Mouse (Mus musculus): ENCODE measurements at regions not wholly inside any gene's neighbourhood (a gene's known extent, or its start where the extent isn't known, plus 50 kb on each side); places are given as distances from the start of the nearest gene placed in this dataset.
"Not testable (repeated sequence)": the region's sequence is repeated elsewhere in the genome, so short reads cannot be mapped to it uniquely, and the experiment has no call there.

DNA sequence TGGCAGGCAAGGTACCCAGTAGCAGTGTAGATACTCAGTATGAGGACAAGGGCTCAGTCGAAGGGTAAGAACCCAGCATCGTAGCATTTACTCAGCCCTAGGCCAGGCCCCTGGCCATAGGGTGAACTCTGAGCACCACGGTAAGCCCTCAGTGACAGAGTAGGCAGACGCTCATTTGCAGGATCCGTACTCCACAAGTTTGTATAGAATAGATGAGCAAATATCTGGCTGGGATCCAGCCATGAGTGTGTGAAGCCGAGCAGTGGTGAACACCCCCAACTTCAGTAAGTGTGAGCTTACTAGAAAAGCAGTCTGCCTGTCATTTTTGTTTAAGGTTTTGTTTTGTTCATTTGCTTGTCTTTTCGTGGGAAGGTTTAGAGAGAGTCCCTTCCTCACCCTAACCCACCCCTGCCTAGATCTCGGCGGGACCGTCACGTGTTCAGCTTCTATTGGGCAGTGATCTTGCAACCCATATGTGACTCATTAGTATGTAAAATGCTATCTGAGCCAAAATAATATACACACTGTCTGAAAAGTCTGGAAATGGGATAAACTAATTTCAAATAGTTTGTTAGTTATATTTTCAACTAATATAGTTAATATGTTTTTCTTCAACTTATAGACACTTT lies 76.3 kb downstream of the Gm5447 start:
- no peak for DNase-seq

DNA sequence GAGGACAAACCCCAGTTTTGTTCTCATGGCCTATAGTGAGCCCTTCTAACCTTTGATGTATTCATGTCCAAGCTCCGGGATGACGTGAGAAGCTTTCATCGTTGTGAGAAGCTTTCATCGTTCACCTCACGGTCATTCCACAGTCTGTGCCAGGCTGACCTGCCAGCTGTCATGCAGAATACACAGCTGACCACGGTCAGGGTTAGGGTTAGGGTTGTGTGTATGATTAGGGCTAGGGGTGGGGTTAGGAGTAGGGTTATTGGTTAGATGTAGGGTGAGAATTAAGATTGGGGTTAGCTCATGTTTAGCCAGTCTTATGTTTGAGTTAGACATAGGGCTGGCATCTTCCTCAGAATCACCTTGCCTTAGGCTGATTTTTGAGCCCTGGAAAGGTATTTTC lies 77.6 kb downstream of the Gm5447 start:
- DNase-seq: not testable (repeated sequence)

DNA sequence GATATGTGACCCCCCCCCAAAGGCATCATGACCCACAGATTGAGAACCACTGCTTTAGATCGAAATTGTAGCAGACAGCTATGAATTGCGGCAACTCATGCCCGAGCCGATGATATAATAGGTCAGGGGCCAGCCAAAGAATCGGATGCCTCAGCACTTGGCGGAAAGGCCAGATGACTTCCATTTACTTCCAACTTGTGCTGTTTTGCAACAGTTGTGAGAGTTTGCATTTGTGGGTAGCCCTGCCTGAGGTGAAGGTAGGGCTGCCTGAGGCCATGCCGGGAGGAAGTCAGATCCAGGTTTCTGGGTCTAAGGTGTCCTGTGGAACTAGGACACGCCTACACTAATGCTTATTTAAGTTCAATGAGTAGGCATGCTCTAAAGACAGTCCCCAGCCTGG lies 80.4 kb downstream of the Gm5447 start:
- no peak for DNase-seq

DNA sequence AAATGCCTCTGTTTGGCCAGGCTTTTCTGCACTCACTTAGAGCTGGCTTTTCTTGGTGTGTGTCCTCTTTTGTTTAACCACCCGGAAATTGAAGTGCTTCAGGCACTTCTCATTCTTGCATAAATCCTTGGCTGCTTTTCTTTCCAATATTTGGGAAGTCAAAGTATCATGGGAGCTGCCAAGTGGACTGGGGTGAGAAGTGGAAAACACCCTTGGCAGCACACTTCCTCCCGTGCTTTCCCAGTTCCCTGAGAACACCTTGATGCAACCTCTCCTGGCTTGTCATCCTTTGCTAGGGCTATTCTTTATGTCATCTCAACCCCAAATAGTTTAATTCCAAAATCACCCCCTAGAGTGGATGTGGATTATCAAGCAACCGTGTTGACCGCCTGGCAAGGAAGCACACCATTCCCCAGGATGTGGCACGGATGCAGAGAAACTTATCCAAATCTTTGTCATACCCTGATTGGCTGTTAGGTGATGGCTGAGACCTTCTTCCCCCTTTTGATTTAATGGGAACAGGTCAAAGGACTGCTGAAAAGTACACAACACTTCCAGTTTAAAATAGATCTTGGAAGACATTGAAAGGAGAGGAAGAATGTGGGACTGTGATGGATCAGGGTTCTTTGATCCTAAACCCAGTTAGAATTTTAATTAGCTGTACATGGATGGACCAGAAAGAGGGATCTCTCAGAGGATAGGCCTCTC lies 81.5 kb downstream of the Gm5447 start:
- no peak for DNase-seq

DNA sequence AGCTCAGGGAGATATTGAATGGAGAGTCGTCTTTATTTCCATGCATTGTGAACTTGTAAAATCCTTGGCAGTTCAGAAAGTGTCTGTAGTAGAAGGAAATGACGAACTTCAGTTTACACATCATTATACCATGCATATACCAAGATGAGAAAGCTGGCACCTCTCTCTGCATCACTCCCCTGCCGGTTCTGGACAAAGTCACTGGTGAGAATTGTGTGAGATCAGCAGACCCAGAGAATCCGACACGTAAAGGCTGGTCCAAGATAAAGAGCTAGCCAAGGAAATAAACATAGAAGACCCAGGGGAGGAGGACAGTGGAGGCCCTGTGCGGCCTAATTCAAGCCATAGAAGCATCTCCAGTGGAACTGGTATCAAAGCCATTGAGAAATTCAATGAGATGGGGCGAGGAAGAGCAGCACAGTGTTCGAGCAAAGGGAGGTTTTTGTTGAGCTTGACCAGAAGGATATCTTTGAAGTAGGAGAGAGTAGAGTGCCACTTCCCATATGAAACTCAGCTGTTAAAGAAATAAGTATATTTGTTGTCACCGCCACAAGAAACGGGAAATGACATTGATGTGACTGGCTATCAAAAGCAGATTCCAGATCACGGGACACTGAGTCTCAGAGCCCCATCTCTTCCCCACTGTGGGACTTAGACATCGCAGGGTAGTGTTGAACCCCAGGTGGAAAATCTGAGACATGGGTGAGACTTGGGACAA lies 82.3 kb downstream of the Gm5447 start:
- no peak for DNase-seq

DNA sequence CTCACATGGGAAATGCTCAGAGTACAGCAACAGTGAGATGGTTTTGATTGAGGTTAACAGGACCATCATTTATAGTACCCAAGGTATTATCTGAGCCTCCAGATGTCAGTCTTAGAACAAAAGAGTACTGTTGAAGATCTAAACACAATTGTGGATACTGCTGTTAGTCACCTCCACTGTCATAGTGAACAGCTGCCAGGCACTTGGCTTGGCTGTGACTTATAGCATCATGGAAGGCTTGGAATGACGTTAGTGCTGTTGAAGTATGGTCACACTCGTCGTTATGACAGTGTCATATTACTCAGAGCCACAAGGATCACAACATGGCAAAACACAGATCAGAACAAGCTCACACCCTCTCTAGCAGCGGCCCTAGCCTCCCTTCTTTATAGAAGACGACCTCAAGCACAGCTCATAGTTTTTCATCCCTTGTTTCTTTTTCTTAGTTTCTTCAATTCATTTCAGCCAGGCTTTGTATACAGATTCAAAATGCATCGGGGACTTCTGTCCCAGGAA lies 87.0 kb downstream of the Gm5447 start:
- DNase-seq: no peak

DNA sequence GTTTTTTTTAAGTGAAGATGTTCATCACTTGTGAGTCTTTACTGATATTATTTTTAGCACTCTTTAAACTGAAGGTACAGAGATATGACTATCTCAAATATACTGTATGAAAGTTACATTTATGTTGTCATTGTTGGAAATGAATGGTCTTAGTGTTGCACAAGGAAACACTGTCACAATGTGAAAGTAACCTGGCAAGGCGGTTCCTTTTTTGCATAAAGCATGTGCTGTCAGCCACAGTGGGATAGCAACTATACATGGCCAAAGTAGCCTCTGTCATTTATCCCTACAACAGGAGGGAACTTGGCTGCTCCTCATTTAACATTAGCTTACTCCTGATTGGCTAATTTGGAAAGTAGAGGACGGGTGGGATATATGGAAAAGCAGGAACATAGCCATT lies 94.3 kb downstream of the Gm5447 start:
- DNase-seq: no peak

DNA sequence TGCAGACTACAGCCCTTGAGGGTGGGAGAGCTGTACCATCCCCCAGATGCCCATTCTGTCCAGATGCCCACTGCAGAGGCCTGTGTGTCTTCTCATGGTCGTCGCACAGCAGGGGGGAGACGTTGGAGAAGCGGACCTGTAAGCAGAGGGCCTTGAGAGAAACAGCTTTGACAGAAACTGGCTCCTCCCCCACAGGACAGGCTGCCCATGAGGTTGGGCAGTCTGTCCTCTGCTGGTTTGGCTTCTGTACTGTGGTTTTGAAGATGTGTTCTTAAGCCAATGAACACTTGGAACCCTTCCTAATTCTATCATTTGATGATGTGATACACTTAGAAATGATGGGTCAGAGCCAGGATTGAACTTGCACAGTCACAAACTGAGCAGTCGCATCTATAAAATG lies 102.5 kb downstream of the Gm5447 start:
- no peak for DNase-seq

DNA sequence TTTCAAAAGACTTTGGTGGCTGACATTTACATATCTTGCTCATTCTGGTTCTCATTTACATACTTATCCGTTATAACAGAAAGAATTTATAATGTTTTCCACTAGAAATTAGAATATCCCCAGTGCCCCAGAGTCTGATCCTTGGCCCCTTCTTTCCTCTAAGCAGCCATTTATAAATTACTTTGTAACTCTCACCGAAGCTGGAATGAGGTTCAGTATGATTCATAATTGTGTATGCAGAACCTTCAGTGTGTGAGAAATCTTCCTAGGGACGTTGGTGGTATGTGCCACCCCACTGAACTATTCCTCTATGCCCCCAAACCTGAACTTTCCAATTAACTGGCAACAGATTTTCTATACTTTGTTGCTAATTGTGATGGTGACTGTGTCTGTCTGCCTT lies 104.7 kb downstream of the Gm5447 start:
- no peak for DNase-seq

DNA sequence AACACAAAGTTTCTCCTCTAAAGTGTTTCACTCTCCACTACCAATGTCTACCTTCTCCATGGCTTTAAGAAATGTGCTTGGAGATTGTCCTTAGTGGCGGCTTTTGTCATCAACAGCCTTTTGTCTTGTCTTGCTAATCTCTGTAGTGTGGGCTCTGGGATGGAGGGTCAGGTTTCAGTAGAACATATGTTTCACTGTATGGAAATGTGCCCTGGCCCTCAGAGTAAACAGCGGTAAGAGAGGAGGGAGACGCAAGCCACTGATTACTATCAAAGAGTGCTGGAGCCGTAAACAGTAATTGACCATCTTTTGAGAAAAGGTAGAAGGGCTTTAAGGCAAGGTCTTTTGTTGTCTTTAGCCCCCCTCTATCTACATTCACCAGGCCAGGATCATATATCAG lies 106.2 kb downstream of the Gm5447 start:
- no peak for DNase-seq

DNA sequence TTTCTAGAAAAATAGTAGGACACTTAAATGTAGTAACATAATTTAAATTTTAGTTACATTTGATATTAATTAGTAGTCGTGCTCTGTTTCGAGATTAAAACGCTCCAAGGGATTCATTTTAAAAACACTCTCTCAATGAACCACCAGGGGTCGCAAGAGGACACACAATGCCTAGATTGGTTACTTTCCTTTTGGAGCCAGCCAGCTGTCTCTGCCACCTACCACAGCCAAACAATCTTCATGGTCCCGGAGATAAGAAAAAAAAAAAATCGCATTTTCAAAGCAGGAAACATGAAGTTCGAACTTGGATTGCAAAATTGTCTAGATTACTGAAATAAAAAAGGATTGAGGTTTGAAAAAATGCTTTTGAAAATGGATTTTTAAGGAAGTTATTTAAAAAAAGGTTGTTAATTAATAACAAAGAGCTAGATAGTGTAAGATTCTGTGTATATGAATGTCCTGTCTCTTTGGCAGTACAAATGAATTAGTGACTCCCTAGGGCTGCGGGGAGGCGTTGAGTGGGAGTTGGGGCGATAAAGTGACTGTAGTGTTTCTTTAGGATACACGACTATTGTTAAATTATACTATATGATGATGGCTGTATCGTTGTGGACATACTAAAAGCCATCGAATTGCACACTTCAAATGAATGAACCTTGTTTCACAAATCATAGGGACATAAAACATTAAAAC lies 108.6 kb downstream of the Gm5447 start:
- peak; percentile 62 for DNase-seq

DNA sequence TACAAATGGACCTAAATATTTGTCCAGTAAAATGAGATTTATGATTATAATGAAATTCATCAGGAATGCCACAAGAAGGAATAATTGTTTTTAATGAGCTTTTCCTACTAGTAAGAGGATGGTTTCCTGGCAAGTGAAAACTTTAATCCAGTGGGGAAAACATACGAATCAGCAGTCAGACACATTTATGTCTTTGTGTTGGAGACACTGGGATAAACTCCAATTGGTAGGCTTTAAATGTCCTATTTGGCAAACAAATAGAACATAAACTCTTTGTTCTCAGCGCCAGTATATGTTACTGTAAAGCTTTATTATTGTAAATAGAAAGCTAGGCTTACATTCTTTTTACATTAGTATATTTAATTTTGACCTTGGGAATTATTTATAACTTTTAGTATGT lies 127.0 kb downstream of the Gm5447 start:
- no peak for DNase-seq

DNA sequence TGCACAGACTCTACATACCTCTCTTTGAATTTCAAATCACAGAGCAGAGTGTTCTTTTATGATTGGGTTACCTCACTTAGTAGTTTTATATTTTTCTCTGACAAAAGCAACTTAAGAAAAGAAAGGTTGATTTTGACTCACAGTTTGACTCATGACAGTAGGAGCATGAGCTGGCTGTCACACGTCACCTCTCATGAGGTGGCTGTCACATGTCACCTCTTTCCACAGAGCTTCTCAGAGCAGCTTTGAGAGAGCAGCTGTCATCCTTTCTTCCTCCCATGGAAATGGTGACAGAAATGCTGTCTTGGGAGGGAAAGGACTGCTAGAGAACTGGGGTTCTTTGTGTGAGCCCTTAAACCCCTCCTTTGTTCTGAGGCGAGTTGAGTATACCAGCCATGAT lies 133.4 kb downstream of the Gm5447 start:
- DNase-seq: no peak

DNA sequence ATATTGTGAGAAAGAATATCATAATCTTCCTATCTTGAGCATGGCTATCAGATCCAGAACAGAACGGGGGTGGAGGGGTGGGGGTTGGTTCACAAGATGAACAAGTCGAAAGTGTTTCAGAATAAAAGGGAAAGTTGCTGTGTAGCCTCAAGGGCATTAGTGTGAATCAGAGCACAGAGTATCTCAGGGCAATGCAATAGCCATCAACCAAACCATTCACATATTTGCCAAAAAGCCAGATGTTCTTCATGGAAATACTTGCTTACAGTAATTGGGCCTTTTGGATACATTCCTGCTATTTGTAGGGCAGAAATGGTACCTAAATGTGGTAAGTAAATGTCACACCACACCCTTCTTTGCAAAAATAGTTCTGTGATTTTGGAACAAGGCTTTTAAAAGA lies 135.2 kb downstream of the Gm5447 start:
- no peak for DNase-seq

DNA sequence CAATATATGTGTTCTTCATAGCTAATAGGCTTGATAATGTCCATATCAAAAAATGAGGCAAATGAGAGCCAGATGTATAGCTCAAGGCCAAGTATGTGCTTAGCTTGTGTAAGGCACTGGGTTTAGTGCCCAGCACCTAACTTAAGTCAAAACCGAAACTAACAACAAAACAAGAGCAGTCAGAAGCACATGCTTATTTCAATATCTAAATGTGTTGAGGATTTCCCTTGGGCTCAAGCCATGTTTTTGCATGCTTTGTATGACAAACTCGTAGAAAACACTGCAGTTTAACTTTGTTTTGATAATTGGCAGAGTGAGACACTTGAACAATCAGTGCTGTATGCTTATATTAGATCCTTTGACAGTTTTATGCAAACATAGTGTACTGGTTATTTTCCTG lies 148.7 kb downstream of the Gm5447 start:
- no peak for DNase-seq

DNA sequence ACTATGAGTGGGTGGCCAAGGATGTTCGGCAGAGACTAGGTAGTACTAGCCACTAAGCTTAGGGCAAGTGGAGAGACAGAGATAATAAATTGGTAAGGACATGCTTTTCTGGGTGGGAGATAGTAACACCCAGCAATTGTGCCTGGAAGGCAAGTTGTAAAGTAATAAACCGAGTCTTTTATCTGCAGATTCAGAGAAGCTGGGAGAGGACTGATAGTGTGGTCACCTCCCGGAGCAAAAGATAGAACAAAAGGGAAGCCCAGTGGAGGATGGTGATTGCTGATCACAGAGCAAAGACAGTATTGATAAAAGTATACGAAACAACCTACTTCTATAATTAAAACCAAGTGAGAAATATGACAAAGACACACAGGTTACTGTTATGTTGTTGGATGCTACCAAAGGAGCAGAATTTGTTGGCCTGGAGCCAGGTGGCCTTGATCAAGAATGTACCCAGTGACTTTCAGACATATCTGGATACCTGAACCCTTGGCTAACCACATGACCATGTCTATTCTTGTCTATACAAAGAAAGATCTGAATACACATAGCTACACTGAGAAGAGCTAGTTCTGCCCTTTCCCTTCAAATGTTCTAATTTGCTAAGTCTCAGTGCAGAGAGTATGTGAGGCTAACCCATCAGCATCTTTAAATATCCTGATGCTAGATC lies 150.7 kb downstream of the Gm5447 start:
- DNase-seq: no peak

DNA sequence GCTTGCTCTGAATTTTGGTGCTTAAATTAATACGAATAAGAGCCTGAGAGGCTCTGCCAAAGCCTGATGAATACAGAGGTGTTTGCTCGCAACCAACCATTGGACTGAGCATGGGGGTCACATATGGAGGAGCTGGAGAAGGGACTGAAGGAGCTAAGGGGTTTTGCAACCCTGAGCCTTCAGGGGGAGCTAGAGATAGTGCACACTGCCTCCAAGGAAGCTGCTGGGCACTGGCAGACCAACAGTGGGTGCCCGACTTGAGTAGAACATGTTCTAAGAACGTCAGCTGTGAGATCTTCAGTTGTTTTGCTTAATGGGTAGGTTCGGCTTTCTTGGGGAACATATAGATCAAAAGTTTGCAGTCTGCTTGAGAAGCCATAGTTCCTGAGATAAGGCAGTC lies 158.5 kb downstream of the Gm5447 start:
- DNase-seq: no peak

DNA sequence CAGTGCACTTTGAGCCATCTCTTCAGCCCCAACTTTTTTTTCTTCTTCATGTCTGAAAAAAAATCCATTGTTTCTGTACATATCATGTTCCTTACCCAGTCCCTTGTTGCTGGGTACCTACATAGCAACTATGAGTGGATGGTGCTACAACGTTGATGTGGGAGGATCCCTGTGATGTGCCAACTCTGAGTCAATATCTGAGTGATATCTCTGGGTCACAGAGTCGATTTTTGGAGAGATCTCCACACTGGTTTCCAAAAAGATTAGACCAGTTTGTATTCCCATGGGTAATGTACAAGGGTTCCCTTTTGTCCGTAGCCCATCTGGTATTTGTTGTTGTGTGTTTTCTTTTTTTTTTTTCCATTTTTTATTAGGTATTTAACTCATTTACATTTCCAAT lies 165.7 kb downstream of the Gm5447 start:
- DNase-seq: no peak

DNA sequence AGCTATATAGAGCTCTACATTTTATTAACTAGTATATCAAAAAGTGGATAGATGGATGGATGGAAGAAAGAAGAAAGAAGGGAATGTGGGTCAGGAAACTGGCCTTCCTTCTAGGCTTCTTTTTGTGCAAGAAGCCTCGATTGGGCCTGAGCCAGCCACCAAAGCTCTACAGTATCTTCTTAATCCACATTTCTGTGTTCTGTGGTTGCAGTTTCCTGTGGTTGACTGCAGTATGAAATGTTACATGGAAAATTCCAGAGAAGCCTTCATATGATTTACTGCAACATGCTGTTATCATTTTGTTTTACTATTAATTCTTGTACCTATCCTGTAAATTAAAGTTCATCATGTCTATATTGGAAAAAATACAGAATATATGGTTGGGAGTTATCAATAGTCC lies 173.3 kb downstream of the Gm5447 start:
- no peak for DNase-seq

DNA sequence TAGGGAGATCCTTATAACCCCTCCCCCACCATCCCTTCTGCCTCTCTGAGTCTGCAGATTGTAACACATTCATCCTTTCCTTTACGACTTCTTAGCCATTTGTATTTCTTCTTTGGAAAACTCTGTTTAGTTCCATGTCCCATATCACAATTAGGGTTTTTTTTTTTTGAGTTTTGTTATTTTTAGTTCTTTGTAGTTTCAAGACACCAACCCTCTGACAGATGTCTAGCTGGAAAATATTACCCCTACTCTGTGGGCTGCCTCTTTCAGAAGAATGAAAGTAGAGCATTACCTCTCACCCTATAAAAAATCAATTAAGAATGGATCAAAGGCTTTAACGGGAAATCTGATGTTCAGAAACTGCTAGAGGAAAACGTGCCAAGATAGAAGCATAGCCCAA lies 180.1 kb downstream of the Gm5447 start:
- DNase-seq: no peak

DNA sequence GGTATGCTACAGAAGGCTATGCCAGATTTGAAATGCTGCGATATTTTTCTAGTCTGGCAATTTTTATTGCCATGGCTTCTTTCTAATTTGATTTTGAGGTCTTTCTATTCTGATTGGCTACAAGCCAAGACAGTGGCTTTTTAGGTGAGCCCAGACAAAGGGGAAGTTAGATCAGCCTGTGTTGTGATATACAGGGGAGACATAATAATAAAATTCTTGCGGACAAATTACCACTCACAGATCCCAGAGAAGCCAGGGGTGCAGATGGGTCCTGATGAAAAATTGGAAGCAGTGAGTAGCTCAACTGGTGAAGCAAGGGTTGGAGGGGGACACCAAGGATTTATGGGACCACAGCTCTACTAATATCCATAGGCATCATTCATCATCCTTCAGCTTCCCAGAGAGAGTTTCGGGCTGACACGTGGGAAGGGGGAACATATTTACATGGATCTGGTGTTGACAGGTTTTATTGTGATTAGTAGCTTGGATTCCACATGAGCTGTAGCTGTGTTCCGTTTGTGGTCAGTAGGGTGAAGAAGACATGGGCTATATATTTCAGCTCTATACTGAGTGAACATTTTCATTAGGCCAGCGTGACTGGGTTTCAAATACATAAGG lies 190.0 kb downstream of the Gm5447 start:
- no peak for DNase-seq

DNA sequence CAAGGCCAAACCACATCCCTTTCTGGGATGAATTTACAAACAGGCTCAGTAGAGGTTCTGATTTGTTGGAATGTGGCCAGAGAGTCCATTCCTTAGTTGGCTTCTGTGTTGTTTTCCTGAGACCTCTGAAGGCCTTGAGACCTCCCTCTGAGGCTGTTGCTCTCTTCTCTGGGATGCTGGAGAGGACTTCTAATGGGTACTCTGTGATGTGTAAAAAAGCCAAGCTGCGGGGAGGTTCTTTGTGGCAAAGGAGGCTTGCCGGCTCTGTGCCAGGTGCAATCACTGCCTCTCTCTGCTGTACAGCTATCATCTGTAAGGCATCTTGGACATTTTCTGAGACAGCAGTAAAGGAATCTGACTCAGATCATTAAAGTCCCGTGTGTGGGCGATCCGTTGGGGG lies 192.3 kb downstream of the Gm5447 start:
- DNase-seq: peak; percentile 9

DNA sequence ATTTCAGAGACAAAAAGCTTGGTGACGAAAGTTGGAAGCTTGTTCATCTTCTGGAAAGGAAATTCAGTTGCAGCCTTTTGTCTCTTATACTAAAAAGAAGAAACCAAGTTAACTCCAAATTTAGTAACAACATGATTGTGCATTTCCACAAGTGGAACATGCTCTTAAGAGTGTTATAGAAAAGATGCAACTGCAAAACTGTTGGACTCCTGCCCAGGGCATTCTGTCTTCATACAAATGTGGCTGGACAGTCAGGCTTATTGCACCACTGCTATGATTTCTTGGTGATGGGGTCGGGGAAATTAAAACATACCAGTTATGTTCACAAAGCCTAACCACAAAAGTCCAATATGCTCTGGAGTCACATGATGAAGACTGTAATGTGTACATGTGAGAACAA lies 194.8 kb downstream of the Gm5447 start:
- DNase-seq: no peak
